Mouse (Mus musculus): ENCODE measurements around the gene Ufsp1. TPM values are rescaled to one million over a fixed set of nuclear protein-coding genes. Genes with fewer than 3 reads are reported as not detected.

Ufsp1 gene
- polyA plus RNA-seq, 1 experiment from 2014 or later = 9.8 TPM

DNA sequence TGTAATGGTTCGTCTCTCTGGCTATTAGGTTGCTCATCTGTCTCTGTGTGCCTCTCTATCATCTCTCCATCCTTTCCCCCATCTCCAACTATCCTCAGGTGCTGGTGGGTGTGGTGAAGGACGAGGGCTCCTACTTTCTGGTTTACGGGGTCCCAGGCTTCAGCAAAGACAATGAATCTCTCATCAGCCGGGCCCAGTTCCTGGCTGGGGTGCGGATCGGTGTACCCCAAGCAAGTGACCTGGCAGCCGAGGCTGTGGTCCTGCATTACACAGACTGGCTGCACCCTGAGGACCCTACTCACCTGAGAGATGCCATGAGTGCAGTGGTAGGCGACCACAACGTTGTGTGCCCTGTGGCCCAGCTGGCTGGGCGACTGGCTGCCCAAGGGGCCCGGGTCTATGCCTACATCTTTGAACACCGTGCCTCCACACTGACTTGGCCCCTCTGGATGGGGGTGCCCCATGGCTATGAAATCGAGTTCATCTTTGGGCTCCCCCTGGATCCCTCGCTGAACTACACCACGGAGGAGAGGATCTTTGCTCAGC lies 3.0 kb upstream of the Ufsp1 start:
- no peak overlapping the region for H3K4me3 ChIP-seq (ENCODE audit: low read depth, low read length)

DNA sequence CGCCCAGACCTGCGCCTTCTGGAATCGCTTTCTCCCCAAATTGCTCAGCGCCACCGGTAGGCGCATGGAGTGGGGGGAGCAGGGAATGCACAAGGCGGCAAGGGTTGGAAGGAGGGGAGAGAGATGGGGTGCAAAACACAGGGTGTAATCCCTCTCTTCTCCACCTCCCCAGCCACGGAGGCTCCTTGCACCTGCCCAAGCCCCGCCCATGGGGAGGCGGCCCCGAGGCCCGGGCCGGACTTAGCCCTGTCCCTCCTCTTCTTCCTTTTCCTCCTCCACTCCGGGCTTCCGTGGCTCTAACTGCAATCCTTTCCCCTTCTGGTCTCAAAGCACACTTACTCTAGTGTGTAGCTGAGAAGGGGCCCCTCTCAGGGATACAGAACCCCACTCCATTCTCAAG lies 1.1 kb upstream of the Ufsp1 start:
- under 1% methylated on average over 15 of the region's 15 CpGs for WGBS
- H3K27ac ChIP-seq (ENCODE audit: low read depth, low read length) = peak overlapping the region; percentile 83; the same call in 1 of the 2 replicates

More for the DNA sequence above, 3.0 kb upstream of the Ufsp1 start:
- peaks cover 19% of the 10 kb centered on the region for H3K4me1 ChIP-seq (ENCODE audit: control insufficient read depth, insufficient read depth, low read length)
- 81% methylated on average over 15 of the region's 15 CpGs for WGBS
- no peak overlapping the region for H3K9ac ChIP-seq (ENCODE audit: low read length)
- DNase-seq (ENCODE audit: low spot score) (no peak), ATAC-seq (no peak)
- H3K4me2 ChIP-seq (ENCODE audit: low read length) = no peak overlapping the region
- no peaks in the 10 kb centered on the region for H3K9me3 ChIP-seq (replicated peaks; ENCODE audit: control insufficient read depth, low read length)
- peaks cover 26% of the 10 kb centered on the region; the same call in 1 of the 2 replicates for H3K27me3 ChIP-seq (replicated peaks; ENCODE audit: control insufficient read depth, insufficient read depth, low read length)
- H3K36me3 ChIP-seq (ENCODE audit: control insufficient read depth, insufficient read depth, low read length) = peaks cover 18% of the 10 kb centered on the region
- no peak overlapping the region for H3K27ac ChIP-seq (ENCODE audit: low read depth, low read length)

DNA sequence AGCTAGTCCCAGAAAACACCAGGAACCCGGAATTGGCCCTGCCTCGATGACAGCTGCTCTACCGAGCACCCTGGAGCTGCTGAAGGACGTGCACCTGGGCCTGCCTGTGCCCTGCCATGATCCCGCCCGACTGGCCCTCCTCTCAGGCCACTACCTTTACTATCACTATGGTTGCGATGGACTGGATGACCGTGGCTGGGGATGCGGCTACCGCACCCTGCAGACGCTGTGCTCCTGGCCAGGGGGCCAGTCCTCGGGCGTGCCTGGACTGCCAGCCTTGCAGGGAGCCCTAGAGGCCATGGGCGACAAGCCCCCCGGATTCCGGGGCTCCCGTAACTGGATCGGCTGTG lies 290 bp downstream of the Ufsp1 start:
- peak overlapping the region; percentile 100 for H3K4me2 ChIP-seq (ENCODE audit: low read length)
- DNase-seq (ENCODE audit: low spot score) (no peak), ATAC-seq (peak; percentile 59)
- H3K27me3 ChIP-seq (replicated peaks; ENCODE audit: control insufficient read depth, insufficient read depth, low read length) = 0 out of 2 replicates have a peak, but pooled peaks cover 4% of the 10 kb centered on the region
- peaks cover 51% of the 10 kb centered on the region for H3K36me3 ChIP-seq (ENCODE audit: control insufficient read depth, insufficient read depth, low read length)
- H3K27ac ChIP-seq (ENCODE audit: low read depth, low read length) = peak overlapping the region; percentile 83
- H3K9me3 ChIP-seq (replicated peaks; ENCODE audit: control insufficient read depth, low read length) = no peaks in the 10 kb centered on the region
- peak overlapping the region; percentile 86 for H3K9ac ChIP-seq (ENCODE audit: low read length)
- WGBS = 3% methylated on average over 18 of the region's 18 CpGs
- H3K4me1 ChIP-seq (ENCODE audit: control insufficient read depth, insufficient read depth, low read length) = peaks cover 9% of the 10 kb centered on the region
- H3K4me3 ChIP-seq (ENCODE audit: low read depth, low read length) = peak overlapping the region; percentile 54

More for the DNA sequence above, 1.1 kb upstream of the Ufsp1 start:
- ATAC-seq (no peak), DNase-seq (ENCODE audit: low spot score) (peak; percentile 55)
- Histone ChIP-seq H3K36me3 (ENCODE audit: control insufficient read depth, insufficient read depth, low read length) (peaks cover 37% of the 10 kb centered on the region), H3K4me3 (ENCODE audit: low read depth, low read length) (peak overlapping the region; percentile 54), H3K9me3 (replicated peaks; ENCODE audit: control insufficient read depth, low read length) (no peaks in the 10 kb centered on the region), H3K4me2 (ENCODE audit: low read length) (peak overlapping the region; percentile 100), H3K9ac (ENCODE audit: low read length) (peak overlapping the region; percentile 86), H3K4me1 (ENCODE audit: control insufficient read depth, insufficient read depth, low read length) (peaks cover 12% of the 10 kb centered on the region), H3K27me3 (replicated peaks; ENCODE audit: control insufficient read depth, insufficient read depth, low read length) (peaks cover 15% of the 10 kb centered on the region; the same call in 1 of the 2 replicates)

DNA sequence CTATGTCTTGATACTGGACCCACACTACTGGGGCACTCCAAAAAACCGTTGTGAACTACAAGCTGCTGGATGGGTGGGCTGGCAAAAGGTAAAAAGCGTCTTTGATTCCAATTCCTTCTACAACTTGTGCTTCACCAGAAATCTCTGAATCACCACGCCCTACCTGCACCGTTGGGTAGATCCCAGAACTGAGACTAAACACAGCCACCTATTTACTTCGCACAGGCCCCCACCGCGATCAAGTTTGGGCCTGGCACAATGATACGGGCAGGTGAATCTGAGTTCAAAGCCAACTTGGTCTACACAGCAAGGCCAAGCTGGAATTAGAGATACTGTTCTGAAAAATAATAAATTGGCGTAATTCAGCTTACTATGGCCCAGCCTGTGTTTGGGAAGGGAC lies 867 bp downstream of the Ufsp1 start:
- H3K36me3 ChIP-seq (ENCODE audit: control insufficient read depth, insufficient read depth, low read length) = peaks cover 57% of the 10 kb centered on the region

DNA sequence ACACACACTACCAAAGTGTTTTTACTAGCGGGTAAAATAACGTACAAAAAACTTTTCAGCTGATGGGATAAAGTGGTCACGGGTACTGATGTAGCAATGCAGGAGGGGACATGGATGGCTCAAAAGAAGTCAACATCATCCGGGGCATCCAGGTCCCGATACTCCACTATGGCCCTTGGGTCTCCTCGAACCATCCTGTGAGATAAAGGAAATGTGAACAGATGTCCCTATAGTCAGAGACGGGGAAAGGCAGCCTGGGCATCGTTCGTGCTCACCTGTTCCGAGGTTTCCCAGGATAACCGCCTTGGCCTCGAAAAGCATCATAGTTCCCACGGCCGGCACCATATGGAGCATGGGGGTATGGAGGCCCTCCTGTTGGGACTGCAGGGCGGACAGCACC lies 1.3 kb downstream of the Ufsp1 start:
- no peak overlapping the region for H3K4me2 ChIP-seq (ENCODE audit: low read length)

More for the DNA sequence above, 867 bp downstream of the Ufsp1 start:
- Histone ChIP-seq H3K27me3 (replicated peaks; ENCODE audit: control insufficient read depth, insufficient read depth, low read length) (no peaks in the 10 kb centered on the region), H3K4me3 (ENCODE audit: low read depth, low read length) (peak overlapping the region; percentile 54), H3K27ac (ENCODE audit: low read depth, low read length) (no peak overlapping the region), H3K4me2 (ENCODE audit: low read length) (peak overlapping the region; percentile 100), H3K9ac (ENCODE audit: low read length) (peak overlapping the region; percentile 86), H3K4me1 (ENCODE audit: control insufficient read depth, insufficient read depth, low read length) (peaks cover 9% of the 10 kb centered on the region), H3K9me3 (replicated peaks; ENCODE audit: control insufficient read depth, low read length) (no peaks in the 10 kb centered on the region)
- ATAC-seq = no peak
- no peak for DNase-seq (ENCODE audit: low spot score)
- WGBS = 79% methylated on average over 9 of the region's 9 CpGs

DNA sequence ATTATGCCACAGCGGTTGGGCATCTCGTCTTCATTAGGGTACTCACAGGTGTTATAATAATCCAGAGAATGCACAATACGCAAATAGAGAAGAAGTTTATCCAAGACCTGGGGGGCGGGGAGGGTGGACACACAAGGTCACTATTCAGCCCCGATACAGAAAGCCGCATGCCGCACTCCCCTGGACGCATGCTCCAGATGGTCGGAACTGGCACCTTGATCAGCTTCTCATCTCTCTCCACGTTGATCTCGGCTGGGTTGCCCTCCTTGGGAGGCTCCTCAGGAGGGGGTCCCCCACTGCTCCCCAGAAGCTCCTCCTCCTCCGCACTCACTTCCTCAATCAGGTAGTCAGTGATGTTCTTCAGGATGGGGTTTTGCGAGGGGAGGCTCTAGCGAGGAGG lies 2.7 kb downstream of the Ufsp1 start:
- H3K27me3 ChIP-seq (replicated peaks; ENCODE audit: control insufficient read depth, insufficient read depth, low read length) = no peaks in the 10 kb centered on the region
- ATAC-seq = no peak
- no peak for DNase-seq (ENCODE audit: low spot score)
- H3K9me3 ChIP-seq (replicated peaks; ENCODE audit: control insufficient read depth, low read length) = no peaks in the 10 kb centered on the region
- no peak overlapping the region for H3K4me3 ChIP-seq (ENCODE audit: low read depth, low read length)
- H3K4me1 ChIP-seq (ENCODE audit: control insufficient read depth, insufficient read depth, low read length) = peaks cover 9% of the 10 kb centered on the region
- WGBS = 94% methylated on average over 14 of the region's 14 CpGs
- peaks cover 75% of the 10 kb centered on the region for H3K36me3 ChIP-seq (ENCODE audit: control insufficient read depth, insufficient read depth, low read length)
- no peak overlapping the region for H3K27ac ChIP-seq (ENCODE audit: low read depth, low read length)
- no peak overlapping the region for H3K4me2 ChIP-seq (ENCODE audit: low read length)
- H3K9ac ChIP-seq (ENCODE audit: low read length) = no peak overlapping the region

More for the DNA sequence above, 1.3 kb downstream of the Ufsp1 start:
- Histone ChIP-seq H3K9ac (ENCODE audit: low read length) (no peak overlapping the region), H3K4me3 (ENCODE audit: low read depth, low read length) (no peak overlapping the region), H3K27me3 (replicated peaks; ENCODE audit: control insufficient read depth, insufficient read depth, low read length) (no peaks in the 10 kb centered on the region), H3K36me3 (ENCODE audit: control insufficient read depth, insufficient read depth, low read length) (peaks cover 61% of the 10 kb centered on the region), H3K9me3 (replicated peaks; ENCODE audit: control insufficient read depth, low read length) (no peaks in the 10 kb centered on the region), H3K27ac (ENCODE audit: low read depth, low read length) (no peak overlapping the region), H3K4me1 (ENCODE audit: control insufficient read depth, insufficient read depth, low read length) (peaks cover 9% of the 10 kb centered on the region)
- DNase-seq (ENCODE audit: low spot score) = no peak
- ATAC-seq = no peak
- 93% methylated on average over 15 of the region's 15 CpGs for WGBS

DNA sequence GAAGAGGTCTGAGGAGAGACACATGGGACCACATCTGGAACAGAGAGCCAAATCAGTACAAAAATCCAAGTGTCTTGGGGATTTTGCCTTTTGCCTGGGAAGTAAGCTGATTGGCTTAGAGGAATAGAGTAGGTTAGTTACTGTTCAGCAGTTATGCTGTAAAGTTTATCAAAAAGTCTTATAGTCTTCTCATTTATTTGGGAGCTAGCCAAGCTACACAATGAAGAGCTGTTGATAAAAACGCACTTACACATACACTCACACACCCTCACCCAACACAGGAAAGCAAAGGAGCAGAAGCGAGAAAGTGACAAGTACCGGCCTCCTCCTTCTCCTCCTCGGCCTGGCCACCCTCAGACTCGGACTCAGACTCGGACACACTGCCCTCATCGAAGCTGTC lies 4.8 kb downstream of the Ufsp1 start:
- H3K9me3 ChIP-seq (replicated peaks; ENCODE audit: control insufficient read depth, low read length) = no peaks in the 10 kb centered on the region
- H3K9ac ChIP-seq (ENCODE audit: low read length) = no peak overlapping the region
- no peak for ATAC-seq
- no peaks in the 10 kb centered on the region for H3K27me3 ChIP-seq (replicated peaks; ENCODE audit: control insufficient read depth, insufficient read depth, low read length)
- no peak overlapping the region for H3K27ac ChIP-seq (ENCODE audit: low read depth, low read length)
- no peak for DNase-seq (ENCODE audit: low spot score)
- H3K36me3 ChIP-seq (ENCODE audit: control insufficient read depth, insufficient read depth, low read length) = peaks cover 96% of the 10 kb centered on the region
- no peak overlapping the region for H3K4me2 ChIP-seq (ENCODE audit: low read length)
- 89% methylated on average over 7 of the region's 7 CpGs for WGBS
- peaks cover 8% of the 10 kb centered on the region for H3K4me1 ChIP-seq (ENCODE audit: control insufficient read depth, insufficient read depth, low read length)
- no peak overlapping the region for H3K4me3 ChIP-seq (ENCODE audit: low read depth, low read length)

DNA sequence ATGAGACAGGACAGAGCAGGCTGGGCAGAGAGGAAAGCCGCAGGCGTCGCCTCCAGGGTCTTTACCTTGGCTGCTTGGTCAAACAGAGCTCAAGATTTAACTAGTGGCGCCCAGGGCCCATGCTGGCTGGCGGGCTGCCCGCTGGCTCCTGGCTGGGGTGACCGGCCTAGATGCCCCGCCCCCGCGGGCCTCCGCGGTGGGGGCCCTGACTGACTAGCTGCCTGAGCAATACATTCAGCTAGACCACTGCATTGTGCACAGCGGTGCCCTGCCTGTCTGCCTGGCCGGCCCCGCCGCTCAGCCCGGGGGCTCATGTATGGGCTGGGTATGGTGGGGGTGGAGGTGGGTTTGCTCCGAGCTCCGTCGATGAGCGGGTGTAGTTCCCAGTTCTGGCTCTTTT lies 6.8 kb downstream of the Ufsp1 start:
- Histone ChIP-seq H3K4me1 (ENCODE audit: control insufficient read depth, insufficient read depth, low read length) (peaks cover 22% of the 10 kb centered on the region), H3K27me3 (replicated peaks; ENCODE audit: control insufficient read depth, insufficient read depth, low read length) (no peaks in the 10 kb centered on the region), H3K27ac (ENCODE audit: low read depth, low read length) (no peak overlapping the region), H3K36me3 (ENCODE audit: control insufficient read depth, insufficient read depth, low read length) (peaks cover 89% of the 10 kb centered on the region), H3K4me2 (ENCODE audit: low read length) (no peak overlapping the region), H3K9me3 (replicated peaks; ENCODE audit: control insufficient read depth, low read length) (no peaks in the 10 kb centered on the region), H3K4me3 (ENCODE audit: low read depth, low read length) (no peak overlapping the region), H3K9ac (ENCODE audit: low read length) (no peak overlapping the region)
- DNase-seq (ENCODE audit: low spot score) (peak; percentile 36), ATAC-seq (peak; percentile 33; the same call in 1 of the 2 replicates)
- WGBS = 60% methylated on average over 20 of the region's 21 CpGs

DNA sequence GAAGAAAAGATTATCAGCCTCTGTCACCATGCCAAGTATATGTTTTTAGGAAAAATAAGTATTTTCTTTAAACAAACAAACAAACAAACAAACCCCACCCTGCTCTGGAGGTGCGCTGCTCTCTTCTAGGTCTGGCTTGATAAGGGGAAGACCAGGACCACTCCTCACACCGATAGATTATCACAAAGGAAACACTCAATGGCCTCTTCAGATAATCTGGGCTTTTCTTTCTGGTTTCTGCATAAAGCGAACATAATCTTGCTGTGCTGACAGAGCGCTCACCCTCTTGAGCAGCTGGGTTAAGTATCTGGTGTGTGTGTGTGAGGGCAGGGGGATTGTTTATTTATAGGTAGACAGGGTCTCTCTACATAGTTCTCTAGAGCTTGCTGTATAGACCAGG lies 9.2 kb downstream of the Ufsp1 start:
- no peak for DNase-seq (ENCODE audit: low spot score)
- Histone ChIP-seq H3K27ac (ENCODE audit: low read depth, low read length) (no peak overlapping the region), H3K4me2 (ENCODE audit: low read length) (no peak overlapping the region), H3K36me3 (ENCODE audit: control insufficient read depth, insufficient read depth, low read length) (peaks cover 65% of the 10 kb centered on the region), H3K4me3 (ENCODE audit: low read depth, low read length) (no peak overlapping the region), H3K4me1 (ENCODE audit: control insufficient read depth, insufficient read depth, low read length) (peaks cover 28% of the 10 kb centered on the region), H3K9ac (ENCODE audit: low read length) (no peak overlapping the region), H3K27me3 (replicated peaks; ENCODE audit: control insufficient read depth, insufficient read depth, low read length) (no peaks in the 10 kb centered on the region), H3K9me3 (replicated peaks; ENCODE audit: control insufficient read depth, low read length) (no peaks in the 10 kb centered on the region)
- ATAC-seq = no peak
- WGBS = 91% methylated on average over 4 of the region's 4 CpGs

Measured in forebrain, embryonic 14.5 days (tissue).